ENCODE assay signal across 8 mouse cellular contexts in the genomic region with DNA sequence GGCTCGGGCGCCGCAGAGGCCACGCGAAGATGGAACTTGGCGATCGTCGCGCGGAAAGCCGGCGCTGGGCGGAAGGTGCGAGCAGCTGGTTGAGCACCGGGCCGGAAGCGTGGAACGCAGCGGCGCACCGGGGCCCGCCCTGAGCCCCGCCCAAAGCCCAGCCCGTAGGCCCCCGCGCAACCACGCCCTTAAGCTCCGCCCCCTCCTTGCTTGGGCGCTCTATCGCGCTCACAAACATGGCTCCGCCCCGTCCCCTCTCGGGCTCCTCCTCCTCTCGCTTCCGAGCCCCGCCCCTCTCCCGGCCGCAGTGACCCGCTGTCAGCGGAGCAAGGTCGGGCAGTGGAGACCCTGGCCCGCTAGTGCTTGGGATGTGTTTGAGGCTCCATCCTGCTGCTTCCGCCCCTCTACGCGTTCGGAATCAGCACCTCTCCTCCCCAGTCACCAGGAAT. TPM values are rescaled to one million over a fixed set of nuclear protein-coding genes. Genes with fewer than 3 reads are reported as not detected.
DNase-seq lines count a peak whose midpoint lies in the region; ATAC-seq and TF ChIP-seq lines count a peak whose summit lies in the region.

Gene 1110008P14Rik, minus strand, starts transcription at position 164 of the 449 bp plus-strand sequence.

- H3K4me2 ChIP-seq in forebrain, embryonic 11.5 days (ENCODE audit: low read depth, low read length, severe bottlenecking) = peak within 1 kb of the TSS; percentile 76
- peak within 1 kb of the TSS; percentile 91 for H3K4me2 ChIP-seq in heart, embryonic 15.5 days
- H3K4me2 ChIP-seq in liver, embryonic 15.5 days = peak within 1 kb of the TSS; percentile 98
- peak within 1 kb of the TSS; percentile 95 for H3K4me2 ChIP-seq in neural tube, embryonic 11.5 days (ENCODE audit: low read depth)
- H3K4me2 ChIP-seq in stomach, embryonic 16.5 days (ENCODE audit: low read depth, low read length) = peak within 1 kb of the TSS; percentile 93

- no peak within 1 kb of the TSS for H3K27ac ChIP-seq in forebrain, embryonic 11.5 days (ENCODE audit: low read depth, low read length)
- H3K27ac ChIP-seq in heart, embryonic 15.5 days = peak within 1 kb of the TSS; percentile 50
- H3K27ac ChIP-seq in liver, embryonic 15.5 days (replicated peaks) = peak within 1 kb of the TSS; percentile 74
- no peak within 1 kb of the TSS for H3K27ac ChIP-seq in neural tube, embryonic 11.5 days (ENCODE audit: low read depth, low read length)
- peak within 1 kb of the TSS; percentile 39; the same call in 1 of the 2 replicates for H3K27ac ChIP-seq in stomach, embryonic 16.5 days (ENCODE audit: low read length)

- peaks cover 17% of the 10 kb centered on the region for H3K4me1 ChIP-seq in E14TG2a.4 (replicated peaks; ENCODE audit: low read depth, low read length)
- peaks cover 6% of the 10 kb centered on the region for H3K4me1 ChIP-seq in forebrain, embryonic 11.5 days (replicated peaks; ENCODE audit: control insufficient read depth, insufficient read depth, low read length)
- peaks cover 11% of the 10 kb centered on the region for H3K4me1 ChIP-seq in heart, embryonic 15.5 days (replicated peaks)
- H3K4me1 ChIP-seq in liver, embryonic 15.5 days (replicated peaks) = peaks cover 25% of the 10 kb centered on the region
- H3K4me1 ChIP-seq in neural tube, embryonic 11.5 days (ENCODE audit: control insufficient read depth, insufficient read depth, low read length) = 0 out of 2 replicates have a peak, but pooled peaks cover 3% of the 10 kb centered on the region
- H3K4me1 ChIP-seq in stomach, embryonic 16.5 days (ENCODE audit: control insufficient read depth, insufficient read depth, low read length) = peaks cover 6% of the 10 kb centered on the region; the same call in 1 of the 2 replicates

- TF ChIP-seq CTCF in E14TG2a.4 (conservative IDR thresholded peaks at IDR 0.05; ENCODE audit: low read length) = no peak

- peak; percentile 88 for ATAC-seq in forebrain, embryonic 11.5 days (replicated peaks; ENCODE audit: low FRiP score)
- peak; percentile 91 for ATAC-seq in heart, embryonic 15.5 days (replicated peaks; ENCODE audit: insufficient number of reproducible peaks, insufficient read depth, low FRiP score, low read depth)
- ATAC-seq in liver, embryonic 15.5 days (ENCODE audit: insufficient read depth) = peak; percentile 92
- ATAC-seq in neural tube, embryonic 11.5 days (ENCODE audit: insufficient read depth, low FRiP score, low TSS enrichment) = peak; percentile 88
- ATAC-seq in stomach, embryonic 16.5 days (ENCODE audit: insufficient read depth, low FRiP score) = peak; percentile 93

- H3K9me3 ChIP-seq in E14TG2a.4 (ENCODE audit: low read length) = peaks cover 7% of the 10 kb centered on the region; the same call in 1 of the 2 replicates
- H3K9me3 ChIP-seq in forebrain, embryonic 11.5 days (ENCODE audit: control insufficient read depth, low read length) = no peaks in the 10 kb centered on the region
- no peaks in the 10 kb centered on the region for H3K9me3 ChIP-seq in heart, embryonic 15.5 days (replicated peaks)
- H3K9me3 ChIP-seq in liver, embryonic 15.5 days (replicated peaks) = no peaks in the 10 kb centered on the region
- no peaks in the 10 kb centered on the region for H3K9me3 ChIP-seq in neural tube, embryonic 11.5 days (ENCODE audit: control insufficient read depth, low read length)
- no peaks in the 10 kb centered on the region for H3K9me3 ChIP-seq in stomach, embryonic 16.5 days (replicated peaks; ENCODE audit: control insufficient read depth, low read length)

- peak within 1 kb of the TSS; percentile 39 for H3K9ac ChIP-seq in forebrain, embryonic 11.5 days (ENCODE audit: low read length)
- peak within 1 kb of the TSS; percentile 60 for H3K9ac ChIP-seq in heart, embryonic 15.5 days
- H3K9ac ChIP-seq in liver, embryonic 15.5 days = peak within 1 kb of the TSS; percentile 69
- peak within 1 kb of the TSS; percentile 60 for H3K9ac ChIP-seq in neural tube, embryonic 11.5 days (ENCODE audit: low read length)
- H3K9ac ChIP-seq in stomach, embryonic 16.5 days (ENCODE audit: low read length) = peak within 1 kb of the TSS; percentile 71

- peak; percentile 96 for DNase-seq in c-Kit-positive CD71-negative TER-119-negative erythroid progenitor cells, embryonic 14.5 days (ENCODE audit: low read depth)
- peak; percentile 96 for DNase-seq in forebrain, embryonic 11.5 days (ENCODE audit: low spot score)
- peak; percentile 97 to 98 for DNase-seq in kidney, postnatal 25 days
- peak; percentile 95 for DNase-seq in neural tube, embryonic 11.5 days (ENCODE audit: low spot score)

- under 1% methylated on average over 46 of the region's 47 CpGs for WGBS in forebrain, embryonic 11.5 days
- WGBS in heart, embryonic 15.5 days = under 1% methylated on average over 47 of the region's 47 CpGs
- WGBS in liver, embryonic 15.5 days (ENCODE audit: insufficient replicate concordance) = under 1% methylated on average over 47 of the region's 47 CpGs
- under 1% methylated on average over 41 of the region's 47 CpGs for WGBS in neural tube, embryonic 11.5 days
- 1% methylated on average over 46 of the region's 47 CpGs for WGBS in stomach, embryonic 16.5 days

- H3K27me3 ChIP-seq in E14TG2a.4 (ENCODE audit: insufficient read depth, low read length) = peaks cover 66% of the 10 kb centered on the region
- no peaks in the 10 kb centered on the region for H3K27me3 ChIP-seq in forebrain, embryonic 11.5 days (ENCODE audit: control insufficient read depth, insufficient read depth, low read length)
- peaks cover 7% of the 10 kb centered on the region; the same call in 1 of the 2 replicates for H3K27me3 ChIP-seq in heart, embryonic 15.5 days
- H3K27me3 ChIP-seq in liver, embryonic 15.5 days = peaks cover 36% of the 10 kb centered on the region
- H3K27me3 ChIP-seq in neural tube, embryonic 11.5 days (ENCODE audit: control insufficient read depth, insufficient read depth, low read length) = no peaks in the 10 kb centered on the region
- 0 out of 2 replicates have a peak, but pooled peaks cover 2% of the 10 kb centered on the region for H3K27me3 ChIP-seq in stomach, embryonic 16.5 days (ENCODE audit: control insufficient read depth, insufficient read depth, low read length)

- peak within 1 kb of the TSS; percentile 93 for H3K4me3 ChIP-seq in E14TG2a.4 (replicated peaks; ENCODE audit: low read length)
- H3K4me3 ChIP-seq in forebrain, embryonic 11.5 days (ENCODE audit: low read depth, low read length) = peak within 1 kb of the TSS; percentile 61
- peak within 1 kb of the TSS; percentile 58 for H3K4me3 ChIP-seq in heart, embryonic 15.5 days
- H3K4me3 ChIP-seq in liver, embryonic 15.5 days (replicated peaks) = peak within 1 kb of the TSS; percentile 68
- H3K4me3 ChIP-seq in neural tube, embryonic 11.5 days (ENCODE audit: low read depth, low read length) = peak within 1 kb of the TSS; percentile 67
- peak within 1 kb of the TSS; percentile 66 for H3K4me3 ChIP-seq in stomach, embryonic 16.5 days (replicated peaks; ENCODE audit: low read length)

- peaks cover 31% of the 10 kb centered on the region for H3K36me3 ChIP-seq in E14TG2a.4 (ENCODE audit: insufficient read depth, low read length)
- peaks cover 3% of the 10 kb centered on the region; the same call in 1 of the 2 replicates for H3K36me3 ChIP-seq in forebrain, embryonic 11.5 days (ENCODE audit: control insufficient read depth, insufficient read depth, low read length)
- H3K36me3 ChIP-seq in heart, embryonic 15.5 days = peaks cover 26% of the 10 kb centered on the region
- H3K36me3 ChIP-seq in liver, embryonic 15.5 days (replicated peaks) = peaks cover 29% of the 10 kb centered on the region
- H3K36me3 ChIP-seq in neural tube, embryonic 11.5 days (ENCODE audit: control insufficient read depth, insufficient read depth, low read length) = peaks cover 16% of the 10 kb centered on the region
- H3K36me3 ChIP-seq in stomach, embryonic 16.5 days (ENCODE audit: control insufficient read depth, insufficient read depth, low read length) = no peaks in the 10 kb centered on the region

RNA-seq across cellular contexts. Expression of gene 1110008P14Rik, which starts in this region (rescaled TPM):
- polyA plus RNA-seq in forebrain, embryonic 11.5 days (2014; fragmentation: Nextera tagmentation; extraction: Ambion mirVana) = 37.7 and 45.4 TPM in 2 replicates
- 43.9 and 46.0 TPM in 2 replicates for polyA plus RNA-seq in heart, embryonic 15.5 days (2015; fragmentation: Nextera tagmentation; extraction: Ambion mirVana)
- 25.0 and 29.0 TPM in 2 replicates for polyA plus RNA-seq in liver, embryonic 15.5 days (2015; fragmentation: Nextera tagmentation; extraction: Ambion mirVana)
- polyA plus RNA-seq in neural tube, embryonic 11.5 days (2014; fragmentation: Nextera tagmentation; extraction: Ambion mirVana) = 59.8 and 65.6 TPM in 2 replicates
- polyA plus RNA-seq in stomach, embryonic 16.5 days (2015; fragmentation: Nextera tagmentation; extraction: Ambion mirVana) = 41.5 and 41.9 TPM in 2 replicates

Comparison
In these comparisons a context has a peak if more than half of its experiments do, and no peak if none do; other contexts are left out.
1. H3K27ac ChIP-seq: peak in heart, embryonic 15.5 days (single experiment), liver, embryonic 15.5 days (single experiment) and stomach, embryonic 16.5 days (single experiment); none in forebrain, embryonic 11.5 days (single experiment) and neural tube, embryonic 11.5 days (single experiment).
2. Peak in every context shown above with its lines, with median percentiles within 50 percentile points of each other: H3K4me3 ChIP-seq, DNase-seq, ATAC-seq, H3K4me2 ChIP-seq and H3K9ac ChIP-seq.